Mouse (Mus musculus) left cerebral cortex, adult 2 months (tissue): ENCODE data around the gene Pla2g2c. TPM values are rescaled to one million over a fixed set of nuclear protein-coding genes. Genes with fewer than 3 reads are reported as not detected.
A peak's percentile ranks its signal among the peaks of the same experiment; 100 is the strongest.

Experiments used
- DNase-seq, 2 experiments: peaks; one replicate each; pipeline ENCODE4 v3.0.0; 2021 to 2022; ENCODE audit warnings: low spot score in 2 of 2, mixed read lengths in 1 of 2; ENCODE audit errors: extremely low spot score in 1 of 2
- H3K27ac ChIP-seq: fragments of 200-600 bp; 2 replicates; pipeline ENCODE4 v1.8.1; 2022
- H3K4me3 ChIP-seq: fragments of 200-600 bp; 2 replicates; pipeline ENCODE4 v1.8.1; 2022
- CTCF ChIP-seq: fragments of 200-600 bp; IDR thresholded peaks from 2 replicates; pipeline ENCODE4 v1.8.1; 2022; ENCODE audit warnings: antibody characterized with exemption, mild to moderate bottlenecking, moderate library complexity
- intact Hi-C: fragments of 180-260 bp; cut with DNase I; formaldehyde crosslinking; loops from one replicate; pipeline ENCODE4 v1.15.1; 2025
- total RNA-seq, 2 experiments: library from RNA; stranded (reverse); gene quantifications; 2 replicates each; pipeline ENCODE4 v1.2.3; 2021

Pla2g2c gene
- total RNA-seq, 2 experiments from 2014 or later: not detected

DNA sequence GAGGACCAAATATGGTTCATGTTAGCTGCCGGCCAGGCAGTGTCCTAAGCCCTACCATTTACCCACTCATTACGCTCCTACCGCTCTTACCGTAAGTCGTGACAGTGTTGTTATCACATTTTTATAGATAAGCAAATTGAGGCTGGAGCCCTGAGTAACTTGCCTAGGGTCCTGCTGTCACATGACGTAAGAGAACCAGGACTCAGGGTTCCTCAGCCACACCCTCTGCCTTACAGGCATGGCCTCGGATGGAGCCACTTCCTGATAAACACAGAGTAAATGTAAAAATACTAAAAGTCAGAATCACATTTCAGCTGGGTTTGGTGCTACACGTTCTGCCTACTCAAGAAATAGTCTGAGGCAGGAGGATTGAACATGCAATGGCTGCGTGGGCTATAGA lies 29.8 kb downstream of the Pla2g2c start:
- no peak for TF ChIP-seq CTCF
- no peak for DNase-seq
- intact Hi-C loops: no loop called here
- H3K4me3 ChIP-seq: no peak overlapping the region
- no peak overlapping the region for H3K27ac ChIP-seq

DNA sequence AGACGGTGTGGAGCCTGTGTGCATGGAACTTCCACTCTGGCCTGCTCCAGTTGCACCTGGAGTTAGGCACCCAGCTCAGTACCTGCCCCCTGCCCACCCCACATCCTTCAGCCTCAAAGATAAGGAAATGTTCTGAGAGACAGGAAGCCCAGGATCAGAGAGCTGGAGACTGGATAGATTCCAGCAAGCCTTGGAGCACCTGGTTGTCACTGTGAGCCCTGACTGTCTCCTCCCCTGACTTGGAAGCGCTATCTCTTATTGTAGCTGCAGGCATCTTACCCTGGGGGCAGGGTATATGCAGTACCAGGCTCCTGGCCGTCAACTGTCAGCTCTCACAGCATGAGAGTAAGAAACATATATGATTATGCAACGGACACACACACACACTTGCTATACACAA lies 30.8 kb downstream of the Pla2g2c start:
- Histone ChIP-seq H3K27ac (peak overlapping the region; percentile 36; the same call in 1 of the 2 replicates), H3K4me3 (no peak overlapping the region)
- intact Hi-C loops: no loop called here
- TF ChIP-seq CTCF: no peak
- no peak for DNase-seq

DNA sequence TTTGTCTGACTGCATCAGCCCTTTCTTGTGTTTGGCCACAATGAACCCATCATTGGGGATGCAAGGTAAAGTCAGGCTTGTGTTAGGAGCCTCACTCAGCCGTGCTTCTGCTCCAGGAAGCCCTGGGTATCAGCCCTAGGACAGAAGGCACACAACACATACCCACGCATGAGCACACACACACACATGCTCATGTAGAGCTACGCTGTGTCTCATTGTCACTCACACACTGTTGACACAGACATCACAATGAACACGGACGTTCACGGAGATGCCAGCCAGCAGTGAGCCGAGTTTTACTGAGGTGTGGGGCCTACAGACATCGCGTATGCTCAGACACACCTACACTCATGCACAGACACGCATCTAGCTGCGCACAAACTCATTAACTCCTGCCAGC lies 31.4 kb downstream of the Pla2g2c start:
- intact Hi-C loops: no loop called here
- Histone ChIP-seq H3K4me3 (no peak overlapping the region), H3K27ac (no peak overlapping the region; the same call in 1 of the 2 replicates)
- no peak for TF ChIP-seq CTCF
- DNase-seq: no peak

DNA sequence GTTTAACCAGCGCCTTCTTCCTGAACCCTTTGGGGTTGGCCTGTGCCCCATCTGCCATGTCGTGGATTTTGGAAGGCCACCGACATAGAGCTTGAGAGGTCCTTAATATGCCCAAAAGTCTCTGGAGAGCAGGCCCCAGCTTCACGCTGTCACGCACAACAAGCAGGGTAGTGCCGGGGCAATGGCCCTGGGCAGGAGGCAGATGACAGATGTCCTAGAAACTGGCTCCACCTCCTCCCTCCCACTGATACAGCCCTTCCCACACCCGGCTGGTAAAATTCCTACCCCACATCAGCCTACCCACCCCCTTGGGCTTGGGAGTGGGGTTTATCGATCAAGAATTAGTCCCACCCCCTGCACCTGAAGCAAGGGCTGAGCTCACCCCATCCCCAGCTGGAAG lies 32.8 kb downstream of the Pla2g2c start, which contains the start of gene Pla2g2f:
TSS of gene Pla2g2f (minus strand) at position 211 of the 400 bp plus-strand sequence.
- intact Hi-C loops: no loop called here
- Histone ChIP-seq H3K4me3 (no peak within 1 kb of the TSS), H3K27ac (no peak within 1 kb of the TSS)
- DNase-seq: no peak
- TF ChIP-seq CTCF: no peak

DNA sequence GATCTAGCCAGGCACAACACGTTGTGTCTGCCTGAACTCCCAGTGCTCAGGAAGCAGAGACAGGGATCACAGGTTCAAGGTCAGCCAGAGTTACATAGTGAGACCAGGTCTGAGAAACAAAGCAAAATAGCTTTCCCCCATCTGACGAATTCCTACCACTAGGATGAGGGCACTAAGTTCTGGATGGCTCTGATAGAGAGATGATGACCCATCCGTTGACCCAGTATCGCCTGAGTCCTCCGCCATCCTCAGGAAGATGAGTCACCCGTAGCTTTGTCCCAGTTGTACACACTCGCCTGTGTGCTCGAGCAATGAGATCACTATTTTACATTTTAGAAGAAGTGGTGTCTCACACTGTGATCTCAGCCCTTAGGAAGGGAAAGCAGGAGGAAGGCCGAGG lies 37.7 kb downstream of the Pla2g2c start:
- no peak for TF ChIP-seq CTCF
- Histone ChIP-seq H3K4me3 (no peak overlapping the region), H3K27ac (no peak overlapping the region)
- intact Hi-C loops: no loop called here
- no peak for DNase-seq

DNA sequence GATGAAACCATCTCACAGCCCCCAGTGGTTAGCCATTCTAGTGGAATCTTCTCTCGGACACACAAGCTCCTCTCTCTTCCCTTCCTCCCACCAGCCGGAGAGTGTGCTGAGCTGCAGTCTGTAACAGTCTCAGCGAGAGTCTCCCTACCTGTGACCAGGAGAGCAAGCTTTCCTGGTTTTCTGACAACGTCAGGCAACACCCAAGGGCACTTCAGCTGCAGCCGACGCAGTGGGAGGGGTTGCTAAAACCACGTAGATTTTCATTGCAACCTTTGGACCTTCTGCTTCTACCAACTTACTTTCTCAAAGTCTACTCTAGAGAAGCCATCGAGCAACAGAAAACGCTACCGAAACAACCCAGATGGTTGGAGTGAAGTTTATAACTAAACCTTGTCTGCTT lies 47.4 kb downstream of the Pla2g2c start:
- no peak for TF ChIP-seq CTCF
- intact Hi-C loops: no loop called here
- Histone ChIP-seq H3K27ac (no peak overlapping the region), H3K4me3 (no peak overlapping the region)
- no peak for DNase-seq

DNA sequence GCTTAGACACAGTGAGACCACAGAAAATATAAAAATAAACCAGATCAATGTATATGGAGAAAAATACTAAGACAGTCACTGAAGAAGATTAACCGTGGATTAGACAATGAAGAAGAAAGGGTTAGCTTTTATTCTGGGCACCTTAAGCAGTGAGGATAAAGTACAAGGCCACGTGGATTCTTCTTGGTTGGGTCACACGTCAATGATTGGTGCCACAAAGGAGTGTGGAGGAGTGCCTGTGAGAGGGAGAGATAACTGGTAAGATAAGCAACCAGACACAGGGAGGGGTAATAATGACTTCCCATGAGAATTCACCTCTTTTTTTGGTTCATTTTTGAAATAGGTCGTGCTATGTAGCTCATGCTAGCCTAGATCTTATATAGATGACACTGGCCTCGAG lies 47.8 kb downstream of the Pla2g2c start:
- H3K4me3 ChIP-seq: no peak overlapping the region
- intact Hi-C loops: no loop called here
- no peak overlapping the region for H3K27ac ChIP-seq
- TF ChIP-seq CTCF: no peak
- no peak for DNase-seq

DNA sequence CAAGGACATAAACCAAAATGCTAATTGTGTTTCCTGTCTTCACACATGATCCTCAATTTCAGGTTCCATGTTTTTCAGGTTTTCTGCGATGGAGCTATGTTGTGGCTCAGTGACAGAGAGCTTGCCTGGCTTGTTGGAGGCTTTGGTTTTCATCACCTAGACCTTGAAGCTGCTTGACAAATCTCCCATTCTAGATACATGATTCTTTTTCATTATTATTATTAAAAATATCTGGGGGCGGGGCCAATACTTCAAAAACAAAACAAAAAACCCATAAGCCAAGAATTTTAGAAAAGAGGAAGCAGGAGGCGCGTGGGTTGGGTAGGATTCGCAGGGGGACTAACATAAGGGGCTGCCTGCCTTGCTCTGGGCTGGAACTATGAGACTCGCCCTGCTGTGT lies 50.8 kb downstream of the Pla2g2c start, which contains the start of gene Pla2g2d:
TSS of gene Pla2g2d (plus strand) at position 301 of the 400 bp plus-strand sequence.
- intact Hi-C loops: no loop called here
- no peak for TF ChIP-seq CTCF
- Histone ChIP-seq H3K27ac (no peak within 1 kb of the TSS), H3K4me3 (no peak within 1 kb of the TSS)
- DNase-seq: no peak

DNA sequence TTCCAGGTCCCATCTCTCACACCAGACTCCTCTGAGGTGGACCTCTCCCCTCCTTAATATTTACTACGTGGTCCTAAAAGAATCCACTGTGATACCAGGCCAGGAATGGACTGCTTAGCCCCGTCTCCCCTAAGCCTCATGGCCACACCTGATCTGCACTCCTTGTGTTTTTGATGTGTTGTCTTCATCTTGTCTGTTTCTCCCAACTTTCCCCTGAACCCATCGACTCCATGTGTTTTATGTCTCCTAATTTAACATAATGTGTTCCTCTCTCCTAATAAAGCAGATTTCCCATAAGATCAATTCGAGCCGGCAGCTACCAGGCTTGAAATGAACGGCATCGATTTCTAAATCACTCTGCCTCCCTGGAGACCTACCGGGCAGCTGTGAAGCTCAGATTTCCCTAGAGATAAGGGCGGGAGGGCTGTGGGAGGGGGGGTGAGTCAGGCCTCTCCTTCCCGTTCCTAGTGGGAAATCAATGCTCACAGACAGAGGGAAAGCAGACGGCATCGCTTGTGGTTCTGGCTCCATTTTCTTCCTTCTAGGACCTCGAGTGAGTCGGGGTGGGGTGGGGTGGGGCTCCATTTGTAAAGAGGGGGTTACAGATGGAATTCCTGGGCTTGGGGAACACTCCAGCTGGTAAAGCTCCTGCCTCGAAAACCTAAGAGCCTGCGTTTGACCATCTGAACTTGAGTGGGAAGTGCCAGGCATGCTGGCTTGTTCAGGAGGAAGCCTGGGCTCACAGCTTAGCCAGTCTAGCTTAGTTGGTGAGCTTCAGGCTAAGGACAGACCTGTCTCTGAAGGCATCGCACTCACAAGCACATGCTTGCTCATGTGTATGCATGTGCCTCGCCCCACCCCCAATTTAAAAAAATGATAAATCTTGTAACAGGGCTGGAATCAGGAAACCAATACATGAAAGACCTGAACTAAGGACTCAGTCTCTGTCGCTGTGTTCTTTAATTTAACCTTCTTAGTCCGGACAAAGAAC lies 53.1 kb downstream of the Pla2g2c start:
- H3K27ac ChIP-seq: no peak overlapping the region
- TF ChIP-seq CTCF: no peak
- no peak for DNase-seq
- no peak overlapping the region for H3K4me3 ChIP-seq
- intact Hi-C loops: no loop called here

DNA sequence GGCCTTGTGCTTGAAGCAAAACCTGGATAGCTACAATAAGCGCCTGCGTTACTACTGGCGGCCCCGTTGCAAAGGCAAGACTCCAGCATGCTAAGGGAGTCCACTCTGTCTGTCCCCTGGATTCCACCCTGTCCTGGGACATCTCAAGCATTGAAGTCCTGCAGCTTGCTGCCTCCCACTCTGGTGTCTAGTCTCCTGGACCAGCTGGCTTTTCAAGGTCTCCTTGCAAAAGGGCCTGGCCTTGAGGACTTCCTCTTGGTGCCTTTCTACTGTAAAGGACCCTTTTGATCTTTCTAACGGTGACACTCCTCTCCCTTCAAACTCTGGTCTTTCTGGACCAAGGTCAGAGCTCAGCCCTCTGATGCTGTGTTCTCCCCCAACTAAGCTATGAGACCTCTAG lies 55.7 kb downstream of the Pla2g2c start:
- no peak for TF ChIP-seq CTCF
- Histone ChIP-seq H3K27ac (no peak overlapping the region), H3K4me3 (no peak overlapping the region)
- intact Hi-C loops: no loop called here
- DNase-seq: no peak

DNA sequence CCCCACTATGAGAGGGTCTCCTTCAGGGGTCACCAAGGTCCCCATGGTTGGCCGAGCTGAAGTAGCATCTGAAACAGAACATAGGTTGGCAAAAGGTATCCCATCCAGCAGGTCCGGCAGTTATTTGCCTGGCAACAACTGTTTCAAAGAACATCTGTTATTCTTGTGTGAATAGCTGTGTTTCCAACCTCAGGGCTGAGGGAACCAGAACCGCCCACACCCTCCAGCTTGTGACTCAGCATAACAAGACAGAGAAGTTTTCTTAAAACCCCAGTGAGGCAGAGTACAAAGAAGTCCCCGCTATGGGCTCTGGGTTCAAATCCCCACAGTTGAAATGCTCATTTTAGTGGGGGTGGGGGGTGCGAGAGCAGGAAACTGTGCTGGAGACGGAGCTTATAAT lies 57.5 kb downstream of the Pla2g2c start:
- no peak for TF ChIP-seq CTCF
- DNase-seq: peak; percentile 53 to 68
- no peak overlapping the region for H3K4me3 ChIP-seq
- intact Hi-C loops: no loop called here
- H3K27ac ChIP-seq: no peak overlapping the region; the same call in 1 of the 2 replicates

DNA sequence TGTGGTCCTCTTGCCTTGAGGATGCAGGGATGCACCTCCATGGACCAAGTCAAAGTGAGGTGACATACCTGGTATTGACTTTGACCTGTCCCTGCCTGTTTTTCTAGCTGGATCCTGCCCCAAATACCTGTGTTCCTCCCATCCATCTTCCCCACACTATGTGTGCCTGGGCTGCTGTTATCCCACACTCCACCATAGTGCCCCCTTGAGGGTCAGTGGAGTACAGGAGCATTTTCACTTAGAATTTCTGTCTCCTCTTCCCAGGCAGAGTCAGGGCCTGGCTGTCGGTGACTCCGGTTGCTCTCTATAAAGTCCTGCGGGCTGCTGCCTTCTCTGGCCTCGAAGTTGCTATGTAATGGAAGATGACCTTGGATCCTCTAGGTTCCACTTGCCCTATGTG lies 61.1 kb downstream of the Pla2g2c start:
- Histone ChIP-seq H3K27ac (peak overlapping the region; percentile 59; the same call in 1 of the 2 replicates), H3K4me3 (no peak overlapping the region)
- intact Hi-C loops: loop anchor here (5.0 kb wide), 1 partner anchor 233 kb away; no protein-coding TSS in a partner anchor
- TF ChIP-seq CTCF: peak; percentile 34
- DNase-seq: no peak
